Mouse (Mus musculus) CH12.LX (cell line): ENCODE measurements around the gene Tlr3.

ENCODE experiments used
- CTCF ChIP-seq, 2 experiments: IDR thresholded peaks in 1 of 2; conservative IDR thresholded peaks in 1 of 2; 2 replicates each; pipeline ENCODE4 v1.5.1; 2011 to 2012; ENCODE audit warnings: low read depth in 2 of 2, low read length in 2 of 2, improper control_type of control experiment in 1 of 2, inconsistent platforms in 1 of 2, mild to moderate bottlenecking in 1 of 2, moderate library complexity in 1 of 2
- MYC ChIP-seq: IDR thresholded peaks from 2 replicates; pipeline ENCODE4 v1.6.1; 2011; ENCODE audit warnings: low read depth, mild to moderate bottlenecking, improper control_type of control experiment, low read length

- TF ChIP-seq CTCF (conservative IDR thresholded peaks at IDR 0.05 in 1 of 2, IDR thresholded peaks at IDR 0.05 in 1 of 2; ENCODE audit: low read depth in 2 of 2, low read length in 2 of 2) (no peak), MYC (no peak)
Observed at GRCm38 (mm10) chr8:45374071-45374470, 36.8 kb downstream of the Tlr3 start.
